1 mouse cellular context compared by ENCODE assay signal in the genomic region with DNA sequence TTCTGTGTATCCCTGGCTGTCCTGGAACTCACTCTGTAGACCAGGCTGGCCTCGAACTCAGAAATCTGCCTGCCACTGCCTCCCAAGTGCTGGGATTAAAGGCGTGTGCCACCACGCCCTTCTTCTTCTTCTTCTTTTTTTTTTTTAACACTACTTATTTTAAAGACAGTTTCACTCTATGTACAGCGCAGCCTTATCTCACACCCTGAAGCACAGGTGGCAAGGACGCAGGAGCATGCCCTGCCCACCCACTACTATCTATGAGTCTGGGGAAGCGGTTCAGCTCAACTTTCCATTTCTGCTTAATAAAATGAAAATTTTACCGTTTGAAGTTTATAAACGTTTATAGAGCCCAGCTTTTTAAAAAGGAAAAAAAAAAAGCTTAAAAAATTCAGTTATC.
TF ChIP-seq lines count a peak whose summit lies in the region.

No protein-coding gene starts in this region.

TF ChIP-seq in MEL, 35 proteins besides CTCF, POLR2A, EP300 and RAD21 (continued from another document):
- 0 out of 2 replicates have a peak, but pooled peaks have one; percentile 23 for TF ChIP-seq MYC (IDR thresholded peaks at IDR 0.05; ENCODE audit: low read depth, low read length)
